ENCODE assay signal across 16 mouse cellular contexts in the genomic region with DNA sequence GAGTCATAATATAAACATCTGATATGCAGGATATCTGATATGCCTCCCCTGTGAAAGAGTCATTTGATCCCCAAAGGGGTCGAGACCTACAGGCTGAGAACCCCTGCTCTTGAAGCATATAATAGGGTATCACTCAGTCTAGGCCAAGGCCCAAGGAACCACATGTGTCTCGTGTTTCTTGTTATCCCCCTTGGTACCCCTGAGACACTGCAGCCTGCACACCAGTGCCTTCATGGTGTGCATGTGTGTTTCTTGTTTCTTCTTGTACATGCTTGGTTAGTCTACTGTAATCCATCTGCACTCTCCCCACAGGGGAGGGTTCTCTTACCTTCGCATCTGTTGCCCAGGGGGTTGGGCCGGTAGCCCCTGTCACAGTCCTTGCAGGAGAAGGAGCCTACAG.
"Had no signal": no experiment of that assay in that cellular context is flagged by ENCODE, and none has a peak within 500 bp of the region (broad histone marks: within the 10 kb centered on the region; RNA-seq: fewer than 3 reads in every experiment).

No protein-coding gene starts in this region.

- H3K36me3 ChIP-seq: lung, embryonic 15.5 days; midbrain, embryonic 13.5 days; midbrain, embryonic 15.5 days; neural tube, embryonic 13.5 days; neural tube, embryonic 15.5 days; stomach, embryonic 15.5 days had no signal

- H3K27me3 ChIP-seq: midbrain, embryonic 13.5 days; midbrain, embryonic 15.5 days; neural tube, embryonic 13.5 days; neural tube, embryonic 15.5 days; stomach, embryonic 15.5 days had no signal

- H3K4me3 ChIP-seq: lung, embryonic 15.5 days; megakaryocyte, embryonic 14.5 days; midbrain, embryonic 13.5 days; midbrain, embryonic 15.5 days; neural tube, embryonic 13.5 days; neural tube, embryonic 15.5 days; stomach, embryonic 15.5 days had no signal

- H3K4me2 ChIP-seq: lung, embryonic 15.5 days; midbrain, embryonic 11.5 days; midbrain, embryonic 13.5 days; midbrain, embryonic 15.5 days; neural tube, embryonic 13.5 days; neural tube, embryonic 15.5 days; stomach, embryonic 15.5 days had no signal

- DNase-seq: liver, postnatal 0 days; lung, adult 2 months; lung, postnatal 14 days; lung, postnatal 36 days; right cerebral cortex, postnatal 14 days; thymus, adult 2 months; thymus, postnatal 25 days; thymus, postnatal 4 days had no signal
